Mouse (Mus musculus) heart, postnatal 36 days (tissue): ENCODE data around the gene Nek8. TPM values are rescaled to one million over a fixed set of nuclear protein-coding genes. Genes with fewer than 3 reads are reported as not detected.
"Not testable (repeated sequence)": the region's sequence is repeated elsewhere in the genome, so short reads cannot be mapped to it uniquely, and the experiment has no call there.

Source experiments
- DNase-seq, 2 experiments: peaks; one replicate each; pipeline ENCODE4 v3.0.0; 2021 to 2022
- intact Hi-C: fragments of 180-260 bp; cut with DNase I; formaldehyde crosslinking; loops from one replicate; pipeline ENCODE4 v1.15.1; 2025
- total RNA-seq, 2 experiments: library from RNA; stranded (reverse); gene quantifications; 2 replicates each; pipeline ENCODE4 v1.2.3; 2021

Gene Nek8
- total RNA-seq: 1 to 10 TPM; 2.2 to 3.4 TPM

- peak; percentile 91 to 94 for DNase-seq
- intact Hi-C loops: loop anchor here (2.0 to 10.0 kb wide), 3 partner anchors 18 to 352 kb away; no protein-coding TSS in a partner anchor
Observed at GRCm38 (mm10) chr11:78176402-78176862, at the start of gene Nek8, which contains the start of gene Tlcd1. Gene Nek8 (minus strand): TSS chr11:78176675. Gene Tlcd1 (plus strand): TSS chr11:78176711.

GRCm38 (mm10) chr11:78223586-78223985, 47.1 kb upstream of the Nek8 start:
- no peak for DNase-seq
- intact Hi-C loops: no loop called here

- DNase-seq: no peak
- intact Hi-C loops: no loop called here
Observed at GRCm38 (mm10) chr11:78215709-78216317, 39.3 kb upstream of the Nek8 start.

- intact Hi-C loops: no loop called here
- peak in 1 of 2 experiments; percentile 9 for DNase-seq
Observed at GRCm38 (mm10) chr11:78213086-78213817, 36.8 kb upstream of the Nek8 start.

- no peak for DNase-seq
- intact Hi-C loops: no loop called here
Observed at GRCm38 (mm10) chr11:78211513-78211912, 35.0 kb upstream of the Nek8 start.

- intact Hi-C loops: no loop called here
- no peak for DNase-seq
Observed at GRCm38 (mm10) chr11:78210615-78211014, 34.1 kb upstream of the Nek8 start.

- intact Hi-C loops: no loop called here
- no peak for DNase-seq
Observed at GRCm38 (mm10) chr11:78209886-78210285, 33.4 kb upstream of the Nek8 start.

- no peak for DNase-seq
- intact Hi-C loops: no loop called here
Observed at GRCm38 (mm10) chr11:78207190-78207589, 30.7 kb upstream of the Nek8 start.

GRCm38 (mm10) chr11:78205361-78206206, 29.1 kb upstream of the Nek8 start:
- intact Hi-C loops: no loop called here

GRCm38 (mm10) chr11:78204287-78204686, 27.8 kb upstream of the Nek8 start:
- intact Hi-C loops: no loop called here
- no peak for DNase-seq

More at GRCm38 (mm10) chr11:78205361-78206206, 29.1 kb upstream of the Nek8 start:
- no peak for DNase-seq

GRCm38 (mm10) chr11:78202372-78202771, 25.9 kb upstream of the Nek8 start:
- intact Hi-C loops: no loop called here
- DNase-seq: no peak

GRCm38 (mm10) chr11:78195101-78195863, 18.8 kb upstream of the Nek8 start:
- DNase-seq: no peak
- intact Hi-C loops: no loop called here

GRCm38 (mm10) chr11:78194411-78195100, 18.1 kb upstream of the Nek8 start:
- peak; percentile 79 to 80 for DNase-seq
- intact Hi-C loops: no loop called here

- no peak for DNase-seq
- intact Hi-C loops: no loop called here
Observed at GRCm38 (mm10) chr11:78193113-78193512, 16.6 kb upstream of the Nek8 start, which contains the start of gene Proca1. Gene Proca1 (plus strand): TSS chr11:78193392.

GRCm38 (mm10) chr11:78190041-78190440, 13.6 kb upstream of the Nek8 start:
- no peak for DNase-seq
- intact Hi-C loops: no loop called here

GRCm38 (mm10) chr11:78189234-78190040, 13.0 kb upstream of the Nek8 start:
- intact Hi-C loops: no loop called here
- peak; percentile 43 to 52 for DNase-seq

GRCm38 (mm10) chr11:78188331-78189233, 12.1 kb upstream of the Nek8 start, which contains the start of gene Rab34:
Gene Rab34 (plus strand): TSS chr11:78188430.
- peak; percentile 62 to 69 for DNase-seq
- intact Hi-C loops: no loop called here

- intact Hi-C loops, DNase-seq: not testable (repeated sequence)
Observed at GRCm38 (mm10) chr11:78184702-78185101, 8.2 kb upstream of the Nek8 start.
